In genomic region chr15:95769576-95769975, GRCm38 (mm10) we compare ENCODE assay signal across 22 mouse cellular contexts. TPM values are rescaled to one million over a fixed set of nuclear protein-coding genes. Genes with fewer than 3 reads are reported as not detected.
DNase-seq lines count a peak whose midpoint lies in the region; ATAC-seq and TF ChIP-seq lines count a peak whose summit lies in the region.
"Had no signal": no experiment of that assay in that cellular context is flagged by ENCODE, and none has a peak within 500 bp of the region (broad histone marks: within the 10 kb centered on the region; RNA-seq: fewer than 3 reads in every experiment).

No protein-coding gene starts in this region.

- no peak overlapping the region for H3K4me3 ChIP-seq in gastrocnemius, adult 2 months
- H3K4me3 ChIP-seq in liver, adult 2 months (ENCODE audit: insufficient read depth, low read depth, low read length), result no peak overlapping the region
- no peak overlapping the region for H3K4me3 ChIP-seq in liver, embryonic 11.5 days (ENCODE audit: low read depth, low read length)
- H3K4me3 ChIP-seq: embryonic facial prominence, embryonic 15.5 days; heart, embryonic 15.5 days; hindbrain, embryonic 13.5 days; limb, embryonic 12.5 days; lung, embryonic 15.5 days; midbrain, embryonic 12.5 days; neural tube, embryonic 12.5 days; stomach, embryonic 15.5 days had no signal

- H3K4me2 ChIP-seq in liver, embryonic 11.5 days, result no peak overlapping the region
- H3K4me2 ChIP-seq: embryonic facial prominence, embryonic 15.5 days; heart, embryonic 15.5 days; hindbrain, embryonic 13.5 days; limb, embryonic 12.5 days; lung, embryonic 15.5 days; midbrain, embryonic 12.5 days; neural tube, embryonic 12.5 days; stomach, embryonic 15.5 days had no signal

- peak; percentile 61 for DNase-seq in gastrocnemius, adult 2 months
- no peak for DNase-seq in gastrocnemius, postnatal 36 days
- DNase-seq in liver, adult 2 months (ENCODE audit: extremely low read depth, low read depth, low spot score), result peak; percentile 75
- no peak for DNase-seq in liver, embryonic 11.5 days (ENCODE audit: low spot score)
- DNase-seq in adrenal gland, postnatal 14 days, result peak; percentile 69
- peak; percentile 32 to 47 for DNase-seq in heart, postnatal 36 days
- DNase-seq in spleen, postnatal 14 days (ENCODE audit: low spot score in 2 of 2), result no peak
- no peak for DNase-seq in kidney, adult 11 months
- DNase-seq: cerebellum, adult 9-11 months; kidney, postnatal 4 days; right cerebral cortex, postnatal 14 days; thymus, adult 18-20 months; thymus, postnatal 4 days had no signal

- no peaks in the 10 kb centered on the region for H3K79me2 ChIP-seq in liver, adult 2 months (ENCODE audit: control insufficient read depth, insufficient read depth, low read length)

- no peak overlapping the region for H3K27ac ChIP-seq in gastrocnemius, adult 2 months
- H3K27ac ChIP-seq in liver, adult 2 months (replicated peaks; ENCODE audit: insufficient read depth, low read depth, low read length), result no peak overlapping the region
- no peak overlapping the region for H3K27ac ChIP-seq in liver, embryonic 11.5 days (ENCODE audit: low read depth, low read length)
- H3K27ac ChIP-seq: embryonic facial prominence, embryonic 15.5 days; heart, embryonic 15.5 days; hindbrain, embryonic 13.5 days; limb, embryonic 12.5 days; liver, embryonic 14.5 days; lung, embryonic 15.5 days; midbrain, embryonic 12.5 days; neural tube, embryonic 12.5 days; stomach, embryonic 15.5 days had no signal

- no peak for TF ChIP-seq POLR2A in liver, adult 2 months (IDR thresholded peaks at IDR 0.05; ENCODE audit: extremely low read depth, insufficient read depth, low read length)

- peaks cover 5% of the 10 kb centered on the region; the same call in 1 of the 2 replicates for H3K4me1 ChIP-seq in liver, adult 2 months (ENCODE audit: control insufficient read depth, insufficient read depth, low read length)
- H3K4me1 ChIP-seq in liver, embryonic 11.5 days (replicated peaks; ENCODE audit: control insufficient read depth, insufficient read depth, low read length), result no peaks in the 10 kb centered on the region
- H3K4me1 ChIP-seq: embryonic facial prominence, embryonic 15.5 days; heart, embryonic 15.5 days; hindbrain, embryonic 13.5 days; limb, embryonic 12.5 days; lung, embryonic 15.5 days; midbrain, embryonic 12.5 days; neural tube, embryonic 12.5 days; stomach, embryonic 15.5 days had no signal

- intact Hi-C loops in gastrocnemius, adult 2 months (cut with DNase I), result loop anchor here (10.0 kb wide), 1 partner anchor 515 kb away; the partner anchor contains the start of gene Arid2
- intact Hi-C loops in gastrocnemius, postnatal 36 days (cut with DNase I), result loop anchor here (10.0 kb wide), 1 partner anchor 515 kb away; the partner anchor contains the start of gene Arid2
- intact Hi-C loops in heart, postnatal 36 days (cut with DNase I), result loop anchor here (10.0 kb wide), 1 partner anchor 625 kb away; no protein-coding TSS in a partner anchor

- no peak overlapping the region for H3K9ac ChIP-seq in liver, adult 2 months (ENCODE audit: low read depth, low read length)
- no peak overlapping the region for H3K9ac ChIP-seq in liver, embryonic 11.5 days (ENCODE audit: low read depth, low read length)
- H3K9ac ChIP-seq: embryonic facial prominence, embryonic 15.5 days; heart, embryonic 15.5 days; hindbrain, embryonic 13.5 days; limb, embryonic 12.5 days; liver, embryonic 14.5 days; lung, embryonic 15.5 days; midbrain, embryonic 12.5 days; neural tube, embryonic 12.5 days; stomach, embryonic 15.5 days had no signal

- H3K36me3 ChIP-seq in liver, adult 2 months (ENCODE audit: control insufficient read depth, insufficient read depth, low read length), result no peaks in the 10 kb centered on the region
- no peaks in the 10 kb centered on the region for H3K36me3 ChIP-seq in liver, embryonic 11.5 days (ENCODE audit: control insufficient read depth, insufficient read depth, low read length)
- H3K36me3 ChIP-seq: embryonic facial prominence, embryonic 15.5 days; heart, embryonic 15.5 days; hindbrain, embryonic 13.5 days; limb, embryonic 12.5 days; lung, embryonic 15.5 days; midbrain, embryonic 12.5 days; neural tube, embryonic 12.5 days; stomach, embryonic 15.5 days had no signal

- no peaks in the 10 kb centered on the region for H3K27me3 ChIP-seq in liver, adult 2 months (ENCODE audit: control insufficient read depth, insufficient read depth, low read length)
- no peaks in the 10 kb centered on the region for H3K27me3 ChIP-seq in liver, embryonic 11.5 days (replicated peaks; ENCODE audit: control insufficient read depth, insufficient read depth, low read length)
- H3K27me3 ChIP-seq: embryonic facial prominence, embryonic 15.5 days; heart, embryonic 15.5 days; hindbrain, embryonic 13.5 days; limb, embryonic 12.5 days; lung, embryonic 15.5 days; midbrain, embryonic 12.5 days; neural tube, embryonic 12.5 days; stomach, embryonic 15.5 days had no signal

- TF ChIP-seq CTCF in gastrocnemius, adult 2 months (IDR thresholded peaks at IDR 0.05), result no peak
- TF ChIP-seq CTCF in liver, adult 2 months (IDR thresholded peaks at IDR 0.05; ENCODE audit: low read depth, low read length), result no peak

- H3K9me3 ChIP-seq in liver, embryonic 11.5 days (ENCODE audit: control insufficient read depth, low read length), result no peaks in the 10 kb centered on the region
- H3K9me3 ChIP-seq: embryonic facial prominence, embryonic 15.5 days; heart, embryonic 15.5 days; hindbrain, embryonic 13.5 days; limb, embryonic 12.5 days; lung, embryonic 15.5 days; midbrain, embryonic 12.5 days; neural tube, embryonic 12.5 days; stomach, embryonic 15.5 days had no signal

- ATAC-seq in liver, embryonic 11.5 days (replicated peaks; ENCODE audit: low FRiP score), result no peak

- WGBS in liver, adult 2 months, result 35% methylated on average over 4 of the region's 4 CpGs
- 76% methylated on average over 4 of the region's 4 CpGs for WGBS in liver, embryonic 11.5 days

RNA-seq across cellular contexts. Expression of gene Ano6, which starts 21.1 kb away (rescaled TPM):
- total RNA-seq in gastrocnemius, adult 2 months (2021), result 10 to 100 TPM; 48.6 to 51.2 TPM
- total RNA-seq in gastrocnemius, postnatal 36 days (2021), result 10 to 100 TPM; 36.1 to 37.1 TPM
- 4.1 and 6.3 TPM in 2 replicates for total RNA-seq in liver, adult 2 months (2014; rRNA removed)
- polyA plus RNA-seq in liver, adult 2 months (2012; rRNA removed), result 1.9 and 3.3 TPM in 2 replicates
- 28.3 and 30.1 TPM in 2 replicates for polyA plus RNA-seq in liver, embryonic 11.5 days (2014; fragmentation: Nextera tagmentation; extraction: Ambion mirVana)
- 57.2 and 69.4 TPM in 2 replicates for total RNA-seq in adrenal gland, postnatal 14 days (2021)
- total RNA-seq in heart, postnatal 36 days (2021), result 10 to 100 TPM; 20.6 to 23.0 TPM

Comparison
In these comparisons a context has a peak if more than half of its experiments do, and no peak if none do; other contexts are left out.
1. DNase-seq: peak in gastrocnemius, adult 2 months (single experiment), liver, adult 2 months (single experiment), adrenal gland, postnatal 14 days (single experiment) and heart, postnatal 36 days (2 of 2); none in gastrocnemius, postnatal 36 days (0 of 2), liver, embryonic 11.5 days (single experiment), spleen, postnatal 14 days (0 of 2) and kidney, adult 11 months (single experiment).